Mouse (Mus musculus) limb, embryonic 11.5 days (tissue): Measurements from ENCODE around the gene Ppp3ca. TPM values are rescaled to one million over a fixed set of nuclear protein-coding genes. Genes with fewer than 3 reads are reported as not detected.

Source experiments
- ATAC-seq: fragments of 200-750 bp; cut with Nextera tagmentation; 2 replicates; pipeline ENCODE4 v1.8.0; 2017; ENCODE audit warnings: low read depth; ENCODE audit not compliant: insufficient number of reproducible peaks, low FRiP score, low TSS enrichment
- DNase-seq: peaks from one replicate; pipeline ENCODE4 v3.0.0-alpha.2; 2015; ENCODE audit warnings: low spot score
- H3K27ac ChIP-seq: fragments of 300-500 bp; sonication (generic); replicated peaks from 2 replicates; pipeline ENCODE4 v1.5.1; 2014; ENCODE audit warnings: low read depth, mild to moderate bottlenecking, low read length
- H3K27me3 ChIP-seq: fragments of 300-500 bp; sonication (generic); 2 replicates; pipeline ENCODE4 v1.6.1; 2014; ENCODE audit warnings: mild to moderate bottlenecking, low read length, mixed read lengths; ENCODE audit not compliant: control insufficient read depth, insufficient read depth
- H3K36me3 ChIP-seq: fragments of 300-500 bp; sonication (generic); 2 replicates; pipeline ENCODE4 v1.6.1; 2014; ENCODE audit warnings: mild to moderate bottlenecking, low read length, moderate library complexity, mixed read lengths; ENCODE audit not compliant: control insufficient read depth, insufficient read depth
- H3K4me1 ChIP-seq: fragments of 300-500 bp; sonication (generic); 2 replicates; pipeline ENCODE4 v1.6.1; 2014; ENCODE audit warnings: low read length, mixed read lengths; ENCODE audit not compliant: control insufficient read depth, insufficient read depth
- H3K4me2 ChIP-seq: fragments of 300-500 bp; sonication (generic); 2 replicates; pipeline ENCODE4 v1.6.1; 2014; ENCODE audit warnings: low read depth, mild to moderate bottlenecking, moderate library complexity; ENCODE audit not compliant: severe bottlenecking
- H3K4me3 ChIP-seq: fragments of 300-500 bp; sonication (generic); 2 replicates; pipeline ENCODE4 v1.5.1; 2014; ENCODE audit warnings: low read depth, low read length
- H3K9ac ChIP-seq: fragments of 300-500 bp; sonication (generic); 2 replicates; pipeline ENCODE4 v1.6.1; 2014; ENCODE audit warnings: mild to moderate bottlenecking, low read length
- H3K9me3 ChIP-seq: fragments of 300-500 bp; sonication (generic); 2 replicates; pipeline ENCODE4 v1.6.1; 2016; ENCODE audit warnings: low read length; ENCODE audit not compliant: control insufficient read depth
- WGBS: fragments of 180-500 bp; shearing (Covaris S2); extraction: QIAGEN DNeasy Blood & Tissue Kit; methylation state at CpG from one replicate; pipeline ENCODE4 v1.1.7; 2014; 5-methylcytosine and 5-hydroxymethylcytosine counted together
- polyA plus RNA-seq: library from polyadenylated mRNA; unstranded; fragments of >200 nt; fragmentation: Nextera tagmentation; extraction: Ambion mirVana; gene quantifications from 2 replicates; pipeline ENCODE4 v1.2.1, GENCODE M21; 2014

The Ppp3ca gene
- polyA plus RNA-seq, 1 experiment from 2014 or later: 72.7 TPM

- WGBS: 77% methylated on average over 5 of the region's 5 CpGs
Measured at GRCm38 (mm10) chr3:136741659-136742058, 71.7 kb downstream of the Ppp3ca start.

GRCm38 (mm10) chr3:136742258-136743057, 72.5 kb downstream of the Ppp3ca start:
- Histone ChIP-seq H3K4me3 (no peak overlapping the region), H3K27me3 (no peaks in the 10 kb centered on the region), H3K9ac (no peak overlapping the region), H3K27ac (no peak overlapping the region), H3K9me3 (no peaks in the 10 kb centered on the region), H3K36me3 (no peaks in the 10 kb centered on the region), H3K4me1 (peaks cover 2% of the 10 kb centered on the region; the same call in 1 of the 2 replicates), H3K4me2 (no peak overlapping the region)
- 86% methylated on average over 9 of the region's 9 CpGs for WGBS
- no peak for ATAC-seq
- no peak for DNase-seq

More at GRCm38 (mm10) chr3:136741659-136742058, 71.7 kb downstream of the Ppp3ca start:
- Histone ChIP-seq H3K9me3 (no peaks in the 10 kb centered on the region), H3K9ac (no peak overlapping the region), H3K27ac (no peak overlapping the region), H3K4me1 (peaks cover 2% of the 10 kb centered on the region; the same call in 1 of the 2 replicates), H3K36me3 (no peaks in the 10 kb centered on the region), H3K27me3 (no peaks in the 10 kb centered on the region), H3K4me2 (no peak overlapping the region), H3K4me3 (no peak overlapping the region)
- DNase-seq (no peak), ATAC-seq (no peak)

- DNase-seq (no peak), ATAC-seq (no peak)
- no peak overlapping the region for H3K9ac ChIP-seq
- no peaks in the 10 kb centered on the region for H3K9me3 ChIP-seq
- H3K4me2 ChIP-seq: no peak overlapping the region
- no peak overlapping the region for H3K27ac ChIP-seq
- no peaks in the 10 kb centered on the region for H3K27me3 ChIP-seq
- H3K4me3 ChIP-seq: no peak overlapping the region
- H3K36me3 ChIP-seq: no peaks in the 10 kb centered on the region
- 89% methylated on average over 10 of the region's 10 CpGs for WGBS
- H3K4me1 ChIP-seq: peaks cover 2% of the 10 kb centered on the region; the same call in 1 of the 2 replicates
Measured at GRCm38 (mm10) chr3:136744295-136744897, 74.5 kb downstream of the Ppp3ca start.

GRCm38 (mm10) chr3:136745456-136745855, 75.5 kb downstream of the Ppp3ca start:
- no peaks in the 10 kb centered on the region for H3K27me3 ChIP-seq
- no peaks in the 10 kb centered on the region for H3K36me3 ChIP-seq
- H3K4me1 ChIP-seq: peaks cover 2% of the 10 kb centered on the region; the same call in 1 of the 2 replicates
- WGBS: 83% methylated on average over 7 of the region's 7 CpGs
- H3K9me3 ChIP-seq: no peaks in the 10 kb centered on the region
- H3K9ac ChIP-seq: no peak overlapping the region
- H3K27ac ChIP-seq: no peak overlapping the region
- H3K4me2 ChIP-seq: no peak overlapping the region
- no peak for DNase-seq
- no peak for ATAC-seq
- H3K4me3 ChIP-seq: no peak overlapping the region

- H3K27ac ChIP-seq: no peak overlapping the region
- no peaks in the 10 kb centered on the region for H3K36me3 ChIP-seq
- 81% methylated on average over 6 of the region's 6 CpGs for WGBS
- H3K4me3 ChIP-seq: no peak overlapping the region
- H3K4me1 ChIP-seq: 0 out of 2 replicates have a peak, but pooled peaks cover 3% of the 10 kb centered on the region
- H3K4me2 ChIP-seq: no peak overlapping the region
- H3K27me3 ChIP-seq: no peaks in the 10 kb centered on the region
- ATAC-seq: no peak
- no peak for DNase-seq
- no peak overlapping the region for H3K9ac ChIP-seq
- H3K9me3 ChIP-seq: no peaks in the 10 kb centered on the region
Measured at GRCm38 (mm10) chr3:136748761-136749476, 79.0 kb downstream of the Ppp3ca start.

- H3K27ac ChIP-seq: no peak overlapping the region
- 0 out of 2 replicates have a peak, but pooled peaks cover 3% of the 10 kb centered on the region for H3K4me1 ChIP-seq
- no peaks in the 10 kb centered on the region for H3K36me3 ChIP-seq
- no peaks in the 10 kb centered on the region for H3K27me3 ChIP-seq
- no peak for DNase-seq
- ATAC-seq: no peak
- no peak overlapping the region for H3K4me3 ChIP-seq
- no peak overlapping the region for H3K9ac ChIP-seq
- no peak overlapping the region for H3K4me2 ChIP-seq
- no peaks in the 10 kb centered on the region for H3K9me3 ChIP-seq
Measured at GRCm38 (mm10) chr3:136749477-136749797, 79.5 kb downstream of the Ppp3ca start.

- ATAC-seq: no peak
- no peak overlapping the region for H3K9ac ChIP-seq
- H3K9me3 ChIP-seq: no peaks in the 10 kb centered on the region
- no peaks in the 10 kb centered on the region for H3K27me3 ChIP-seq
- H3K36me3 ChIP-seq: no peaks in the 10 kb centered on the region
- H3K4me1 ChIP-seq: 0 out of 2 replicates have a peak, but pooled peaks cover 3% of the 10 kb centered on the region
- no peak for DNase-seq
- no peak overlapping the region for H3K27ac ChIP-seq
- 69% methylated on average over 2 of the region's 2 CpGs for WGBS
- H3K4me2 ChIP-seq: no peak overlapping the region
- H3K4me3 ChIP-seq: no peak overlapping the region
Measured at GRCm38 (mm10) chr3:136749951-136750350, 80.0 kb downstream of the Ppp3ca start.

GRCm38 (mm10) chr3:136752126-136752716, 82.3 kb downstream of the Ppp3ca start:
- no peak for ATAC-seq
- H3K4me2 ChIP-seq: no peak overlapping the region

More at GRCm38 (mm10) chr3:136752126-136752716, 82.3 kb downstream of the Ppp3ca start:
- no peak overlapping the region for H3K4me3 ChIP-seq
- no peak overlapping the region for H3K27ac ChIP-seq
- no peak overlapping the region for H3K9ac ChIP-seq
- no peak for DNase-seq
- H3K27me3 ChIP-seq: no peaks in the 10 kb centered on the region
- H3K9me3 ChIP-seq: no peaks in the 10 kb centered on the region
- H3K4me1 ChIP-seq: 0 out of 2 replicates have a peak, but pooled peaks cover 3% of the 10 kb centered on the region
- no peaks in the 10 kb centered on the region for H3K36me3 ChIP-seq
- 36% methylated on average over 5 of the region's 5 CpGs for WGBS
